Mouse (Mus musculus): ENCODE measurements around the gene Rasgrf2. TPM values are rescaled to one million over a fixed set of nuclear protein-coding genes. Genes with fewer than 3 reads are reported as not detected.

Rasgrf2 gene
- total RNA-seq (2023), result 1 to 10 TPM; 1.3 to 3.7 TPM

DNA sequence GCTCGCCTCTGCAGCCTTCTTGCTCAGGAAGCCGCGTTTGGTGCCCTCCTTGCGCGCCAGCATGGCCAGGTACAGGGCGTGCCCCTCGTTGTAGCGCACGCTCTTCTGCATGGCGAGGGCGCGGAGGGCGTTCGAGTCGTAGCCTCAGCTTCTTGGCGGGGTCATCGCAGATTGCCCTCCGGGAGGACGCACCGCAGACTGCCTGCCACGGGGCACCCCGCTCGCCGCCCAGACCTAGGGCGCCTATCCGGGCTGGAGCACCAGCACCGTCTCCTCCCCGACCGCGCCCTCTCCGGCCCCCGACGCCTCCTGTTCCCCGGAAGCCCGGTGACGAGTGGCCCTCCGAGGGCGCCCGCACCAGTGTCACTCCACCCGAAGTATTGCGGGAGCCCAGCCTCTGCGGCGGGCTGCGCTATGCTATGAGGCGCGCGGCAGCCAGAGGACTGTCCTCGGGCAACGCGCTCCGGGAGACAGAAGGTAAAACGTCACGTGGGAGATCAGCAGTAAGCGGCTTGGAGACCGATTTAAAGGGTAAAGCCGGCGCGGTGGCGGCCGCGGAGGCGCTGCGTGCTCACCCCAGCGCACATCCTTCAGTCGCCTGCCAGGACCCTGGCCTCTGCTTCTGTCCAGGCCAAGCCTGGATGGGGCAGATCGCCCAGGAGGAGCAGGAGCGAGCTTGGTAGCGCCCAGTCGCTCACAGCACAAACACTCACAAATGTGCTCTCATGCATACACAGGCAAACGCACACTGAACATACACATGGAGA is at the start of gene Rasgrf2:
TSS of gene Rasgrf2 (minus strand) at position 273 of the 767 bp plus-strand sequence.

DNA sequence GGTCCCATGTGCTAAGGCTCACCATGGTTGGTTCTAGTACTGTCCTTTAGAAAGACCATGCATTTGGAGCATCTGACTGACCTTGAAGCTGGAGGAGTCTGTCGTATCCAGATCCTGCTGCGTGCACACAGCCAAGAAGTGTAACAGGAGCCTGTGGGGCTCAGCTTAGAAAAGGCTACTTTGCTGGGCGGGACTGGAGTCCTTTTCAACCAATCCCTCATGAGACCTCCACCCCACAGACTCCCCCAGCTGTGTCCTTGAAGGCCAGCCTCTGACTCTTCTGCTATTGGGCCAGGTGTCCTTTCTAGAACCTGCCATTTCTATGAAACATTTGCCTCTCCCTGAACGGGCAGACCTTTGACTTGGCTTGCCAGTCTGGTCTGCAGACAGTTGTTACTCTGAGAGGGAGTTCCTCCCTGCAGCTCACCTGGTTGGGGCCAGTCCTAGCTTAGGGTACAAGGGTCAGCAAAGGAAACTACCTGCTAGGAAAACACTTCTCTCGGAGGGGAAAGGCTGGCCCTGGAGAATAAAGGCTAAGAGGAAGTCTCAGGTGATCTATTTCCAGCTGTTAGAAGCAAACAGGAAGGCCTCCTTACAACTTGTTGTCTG is 254.6 kb downstream of the Rasgrf2 start, which contains the start of gene Ckmt2:
TSS of gene Ckmt2 (minus strand) at position 145 of the 609 bp plus-strand sequence.

Other genes with a start within 250 kb of the Rasgrf2 start
- gene Gm20379, start 174.3 kb upstream of the Rasgrf2 start, total RNA-seq (2023), result not detected
- 1 to 10 TPM; 4.4 TPM for gene Dhfr, start 223.1 kb upstream of the Rasgrf2 start, total RNA-seq (2023)
- gene Msh3, start 223.3 kb upstream of the Rasgrf2 start, total RNA-seq (2023), result 10 to 100 TPM; 16.2 to 16.5 TPM